ENCODE assay signal across 18 mouse cellular contexts in genomic region chr4:118424541-118425160, GRCm38 (mm10). TPM values are rescaled to one million over a fixed set of nuclear protein-coding genes. Genes with fewer than 3 reads are reported as not detected.
DNase-seq lines count a peak whose midpoint lies in the region; ATAC-seq and TF ChIP-seq lines count a peak whose summit lies in the region.
"Had no signal": no experiment of that assay in that cellular context is flagged by ENCODE, and none has a peak within 500 bp of the region (broad histone marks: within the 10 kb centered on the region; RNA-seq: fewer than 3 reads in every experiment).

No protein-coding gene starts in this region.

- TF ChIP-seq EP300 in lung, postnatal 0 days (IDR thresholded peaks at IDR 0.05), result peak; percentile 52

- no peak overlapping the region for H3K4me3 ChIP-seq in lung, postnatal 0 days (ENCODE audit: low read depth, low read length)
- peak overlapping the region; percentile 8 for H3K4me3 ChIP-seq in erythroblast, embryonic 14.5 days (replicated peaks)
- no peak overlapping the region for H3K4me3 ChIP-seq in liver, embryonic 15.5 days (replicated peaks)
- H3K4me3 ChIP-seq: kidney, embryonic 15.5 days; limb, embryonic 15.5 days; stomach, embryonic 15.5 days had no signal

- 48% methylated on average over 4 of the region's 4 CpGs for WGBS in lung, postnatal 0 days
- 18% methylated on average over 4 of the region's 4 CpGs for WGBS in liver, embryonic 15.5 days (ENCODE audit: insufficient replicate concordance)

- peak overlapping the region; percentile 69; the same call in 1 of the 2 replicates for H3K27ac ChIP-seq in lung, postnatal 0 days (ENCODE audit: low read length)
- peak overlapping the region; percentile 91 for H3K27ac ChIP-seq in liver, embryonic 15.5 days (replicated peaks)
- H3K27ac ChIP-seq: hindbrain, postnatal 0 days; kidney, embryonic 15.5 days; limb, embryonic 15.5 days; stomach, embryonic 15.5 days had no signal

- H3K9me3 ChIP-seq in lung, postnatal 0 days (ENCODE audit: low read length), result no peaks in the 10 kb centered on the region
- no peaks in the 10 kb centered on the region for H3K9me3 ChIP-seq in erythroblast, embryonic 14.5 days (ENCODE audit: control insufficient read depth, low read length)
- H3K9me3 ChIP-seq in liver, embryonic 15.5 days (replicated peaks), result no peaks in the 10 kb centered on the region
- H3K9me3 ChIP-seq: kidney, embryonic 15.5 days; limb, embryonic 15.5 days; stomach, embryonic 15.5 days had no signal

- no peak for TF ChIP-seq CTCF in lung, postnatal 0 days (IDR thresholded peaks at IDR 0.05)

- no peaks in the 10 kb centered on the region for H3K27me3 ChIP-seq in lung, postnatal 0 days (replicated peaks; ENCODE audit: insufficient read depth, low read length)
- H3K27me3 ChIP-seq in erythroblast, embryonic 14.5 days (ENCODE audit: control insufficient read depth), result no peaks in the 10 kb centered on the region
- no peaks in the 10 kb centered on the region for H3K27me3 ChIP-seq in liver, embryonic 15.5 days
- H3K27me3 ChIP-seq: kidney, embryonic 15.5 days; limb, embryonic 15.5 days; stomach, embryonic 15.5 days had no signal

- H3K36me3 ChIP-seq in lung, postnatal 0 days (ENCODE audit: insufficient read depth, low read length), result peaks cover 15% of the 10 kb centered on the region; the same call in 1 of the 2 replicates
- peaks cover 51% of the 10 kb centered on the region for H3K36me3 ChIP-seq in erythroblast, embryonic 14.5 days (ENCODE audit: control insufficient read depth)
- H3K36me3 ChIP-seq in liver, embryonic 15.5 days (replicated peaks), result peaks cover 30% of the 10 kb centered on the region

- H3K9ac ChIP-seq in lung, postnatal 0 days (replicated peaks; ENCODE audit: low read depth), result no peak overlapping the region
- H3K9ac ChIP-seq in liver, embryonic 15.5 days, result peak overlapping the region; percentile 31; the same call in 1 of the 2 replicates
- H3K9ac ChIP-seq: kidney, embryonic 15.5 days; limb, embryonic 15.5 days; stomach, embryonic 15.5 days had no signal

- peak; percentile 4 for ATAC-seq in lung, postnatal 0 days
- ATAC-seq in liver, embryonic 15.5 days (ENCODE audit: insufficient read depth), result peak; percentile 59
- peak; percentile 35 for ATAC-seq in megakaryocyte progenitor cell, adult 5-6 weeks (replicated peaks; ENCODE audit: poor library complexity)
- ATAC-seq: hindbrain, postnatal 0 days; intestine, postnatal 0 days; midbrain, embryonic 16.5 days had no signal

- H3K4me1 ChIP-seq in lung, postnatal 0 days (ENCODE audit: insufficient read depth, low read depth, low read length), result peaks cover 19% of the 10 kb centered on the region; the same call in 1 of the 2 replicates
- H3K4me1 ChIP-seq in erythroblast, embryonic 14.5 days (ENCODE audit: control insufficient read depth), result peaks cover 74% of the 10 kb centered on the region
- H3K4me1 ChIP-seq in liver, embryonic 15.5 days (replicated peaks), result peaks cover 66% of the 10 kb centered on the region

- DNase-seq in lung, postnatal 0 days (ENCODE audit: low spot score), result peak; percentile 60
- no peak for DNase-seq in lung, adult 18-20 months
- DNase-seq in cerebellum, postnatal 36 days, result no peak
- DNase-seq in frontal cortex, postnatal 25 days (ENCODE audit: low spot score in 2 of 2), result no peak
- DNase-seq in B cell, adult 2 months, result no peak
- DNase-seq: cerebellum, adult 9-11 months; gastrocnemius, postnatal 25 days; right cerebral cortex, postnatal 14 days; thymus, adult 18-20 months had no signal

- no peak overlapping the region for H3K4me2 ChIP-seq in lung, postnatal 0 days (replicated peaks; ENCODE audit: low read depth, low read length)
- peak overlapping the region; percentile 44 for H3K4me2 ChIP-seq in liver, embryonic 15.5 days
- H3K4me2 ChIP-seq: kidney, embryonic 15.5 days; limb, embryonic 15.5 days; stomach, embryonic 15.5 days had no signal

RNA-seq across cellular contexts. Expression of gene Elovl1, which starts 3.2 kb away (rescaled TPM):
- polyA plus RNA-seq in lung, postnatal 0 days (2015; fragmentation: Nextera tagmentation; extraction: Ambion mirVana), result 351 and 356 TPM in 2 replicates
- 8.2 and 9.2 TPM in 2 replicates for polyA plus RNA-seq in erythroblast, embryonic 14.5 days (2012)
- polyA plus RNA-seq in liver, embryonic 15.5 days (2015; fragmentation: Nextera tagmentation; extraction: Ambion mirVana), result 83.4 and 93.5 TPM in 2 replicates
- total RNA-seq in megakaryocyte progenitor cell, adult 5-6 weeks (2015), result 73.6 and 93.7 TPM in 2 replicates
- total RNA-seq in megakaryocyte progenitor cell, adult 5-6 weeks (2017), result 58.7 and 64.1 TPM in 2 replicates

RNA-seq across cellular contexts. Expression of gene Cdc20, which starts 12.5 kb away (rescaled TPM):
- 16.5 and 20.2 TPM in 2 replicates for polyA plus RNA-seq in lung, postnatal 0 days (2015; fragmentation: Nextera tagmentation; extraction: Ambion mirVana)
- polyA plus RNA-seq in erythroblast, embryonic 14.5 days (2012), result 24.8 and 31.7 TPM in 2 replicates
- polyA plus RNA-seq in liver, embryonic 15.5 days (2015; fragmentation: Nextera tagmentation; extraction: Ambion mirVana), result 170 and 187 TPM in 2 replicates
- 42.5 and 50.4 TPM in 2 replicates for total RNA-seq in megakaryocyte progenitor cell, adult 5-6 weeks (2015)
- total RNA-seq in megakaryocyte progenitor cell, adult 5-6 weeks (2017), result 87.4 and 89.5 TPM in 2 replicates

RNA-seq across cellular contexts. Expression of gene Med8, which starts 15.5 kb away (rescaled TPM):
- polyA plus RNA-seq in lung, postnatal 0 days (2015; fragmentation: Nextera tagmentation; extraction: Ambion mirVana), result 90.5 and 95.8 TPM in 2 replicates
- polyA plus RNA-seq in erythroblast, embryonic 14.5 days (2012), result 6.4 and 8.6 TPM in 2 replicates
- 65.5 and 73.5 TPM in 2 replicates for polyA plus RNA-seq in liver, embryonic 15.5 days (2015; fragmentation: Nextera tagmentation; extraction: Ambion mirVana)
- 66.5 and 94.1 TPM in 2 replicates for total RNA-seq in megakaryocyte progenitor cell, adult 5-6 weeks (2015)
- 90.5 and 104 TPM in 2 replicates for total RNA-seq in megakaryocyte progenitor cell, adult 5-6 weeks (2017)

RNA-seq across cellular contexts. Expression of gene Szt2, which starts 15.6 kb away (rescaled TPM):
- 6.1 TPM in 2 replicates for polyA plus RNA-seq in lung, postnatal 0 days (2015; fragmentation: Nextera tagmentation; extraction: Ambion mirVana)
- polyA plus RNA-seq in erythroblast, embryonic 14.5 days (2012), result 8.5 and 9.3 TPM in 2 replicates
- polyA plus RNA-seq in liver, embryonic 15.5 days (2015; fragmentation: Nextera tagmentation; extraction: Ambion mirVana), result 2.4 and 2.5 TPM in 2 replicates
- total RNA-seq in megakaryocyte progenitor cell, adult 5-6 weeks (2015), result 12.0 and 13.7 TPM in 2 replicates
- total RNA-seq in megakaryocyte progenitor cell, adult 5-6 weeks (2017), result 4.0 and 5.3 TPM in 2 replicates

RNA-seq across cellular contexts. Expression of gene Mpl, which starts 32.7 kb away (rescaled TPM):
- 1.1 TPM in 2 replicates for polyA plus RNA-seq in lung, postnatal 0 days (2015; fragmentation: Nextera tagmentation; extraction: Ambion mirVana)
- 0.11 and 0.13 TPM in 2 replicates for polyA plus RNA-seq in erythroblast, embryonic 14.5 days (2012)
- polyA plus RNA-seq in liver, embryonic 15.5 days (2015; fragmentation: Nextera tagmentation; extraction: Ambion mirVana), result 6.3 and 7.3 TPM in 2 replicates
- total RNA-seq in megakaryocyte progenitor cell, adult 5-6 weeks (2015), result 1.1 and 9.0 TPM in 2 replicates
- 0.12 and 0.95 TPM in 2 replicates for total RNA-seq in megakaryocyte progenitor cell, adult 5-6 weeks (2017)
- total RNA-seq: gastrocnemius, postnatal 25 days; hindbrain, postnatal 0 days had no signal
- polyA plus RNA-seq: hindbrain, postnatal 0 days; midbrain, embryonic 16.5 days had no signal

Comparison
In these comparisons a context has a peak if more than half of its experiments do, and no peak if none do; other contexts are left out.
1. ATAC-seq: peak in every context shown above with its lines; median percentile 59 in liver, embryonic 15.5 days; 35 in megakaryocyte progenitor cell, adult 5-6 weeks; 4 in lung, postnatal 0 days.